Mouse (Mus musculus): ENCODE results near the gene Pcyt1b. TPM values are rescaled to one million over a fixed set of nuclear protein-coding genes. Genes with fewer than 3 reads are reported as not detected.

The Pcyt1b gene
- 10 to 100 TPM; 27.5 to 33.9 TPM for total RNA-seq (2021)

GRCm38 (mm10) chrX:93654218-93655002 is at the start of gene Pcyt1b:
TSS of gene Pcyt1b (plus strand) at chrX:93654863.
- no peak for DNase-seq

- no peak for DNase-seq
Observed at GRCm38 (mm10) chrX:93630256-93630655, 24.4 kb upstream of the Pcyt1b start.

- DNase-seq, result peak; percentile 73 to 74
Observed at GRCm38 (mm10) chrX:93631657-93632449, 22.8 kb upstream of the Pcyt1b start, which contains the start of gene Pola1. TSS of gene Pola1 (minus strand) at chrX:93632155.

GRCm38 (mm10) chrX:93634861-93635375 is 19.7 kb upstream of the Pcyt1b start:
- DNase-seq, result no peak

GRCm38 (mm10) chrX:93643600-93643999 is 11.1 kb upstream of the Pcyt1b start:
- DNase-seq, result no peak

- DNase-seq, result no peak
Observed at GRCm38 (mm10) chrX:93644022-93644421, 10.6 kb upstream of the Pcyt1b start.

GRCm38 (mm10) chrX:93650738-93651137 is 3.9 kb upstream of the Pcyt1b start:
- DNase-seq, result no peak

GRCm38 (mm10) chrX:93655153-93655552 is 490 bp downstream of the Pcyt1b start:
- no peak for DNase-seq

- DNase-seq, result no peak
Observed at GRCm38 (mm10) chrX:93663919-93664586, 9.4 kb downstream of the Pcyt1b start.

GRCm38 (mm10) chrX:93664787-93665186 is 10.1 kb downstream of the Pcyt1b start:
- DNase-seq, result no peak

- no peak for DNase-seq
Observed at GRCm38 (mm10) chrX:93674432-93674831, 19.8 kb downstream of the Pcyt1b start.

- DNase-seq, result peak; percentile 45 to 53
Observed at GRCm38 (mm10) chrX:93674836-93675795, 20.5 kb downstream of the Pcyt1b start.

- no peak for DNase-seq
Observed at GRCm38 (mm10) chrX:93676228-93676627, 21.6 kb downstream of the Pcyt1b start.

GRCm38 (mm10) chrX:93689287-93689686 is 34.6 kb downstream of the Pcyt1b start:
- no peak for DNase-seq

- DNase-seq, result no peak
Observed at GRCm38 (mm10) chrX:93690672-93691071, 36.0 kb downstream of the Pcyt1b start.

GRCm38 (mm10) chrX:93697596-93697995 is 42.9 kb downstream of the Pcyt1b start:
- DNase-seq, result no peak

GRCm38 (mm10) chrX:93700528-93701225 is 46.0 kb downstream of the Pcyt1b start:
- DNase-seq, result peak; percentile 30 to 31

- no peak for DNase-seq
Observed at GRCm38 (mm10) chrX:93712566-93712965, 57.9 kb downstream of the Pcyt1b start.

- DNase-seq, result no peak
Observed at GRCm38 (mm10) chrX:93729529-93729928, 74.9 kb downstream of the Pcyt1b start.

GRCm38 (mm10) chrX:93730854-93731253 is 76.2 kb downstream of the Pcyt1b start:
- DNase-seq, result no peak

- DNase-seq, result no peak
Observed at GRCm38 (mm10) chrX:93732407-93732806, 77.7 kb downstream of the Pcyt1b start.
